Mouse (Mus musculus): ENCODE measurements around the gene Gm42742. TPM values are rescaled to one million over a fixed set of nuclear protein-coding genes. Genes with fewer than 3 reads are reported as not detected.

Gm42742 gene
- polyA plus RNA-seq, 1 experiment: 21.2 TPM

DNA sequence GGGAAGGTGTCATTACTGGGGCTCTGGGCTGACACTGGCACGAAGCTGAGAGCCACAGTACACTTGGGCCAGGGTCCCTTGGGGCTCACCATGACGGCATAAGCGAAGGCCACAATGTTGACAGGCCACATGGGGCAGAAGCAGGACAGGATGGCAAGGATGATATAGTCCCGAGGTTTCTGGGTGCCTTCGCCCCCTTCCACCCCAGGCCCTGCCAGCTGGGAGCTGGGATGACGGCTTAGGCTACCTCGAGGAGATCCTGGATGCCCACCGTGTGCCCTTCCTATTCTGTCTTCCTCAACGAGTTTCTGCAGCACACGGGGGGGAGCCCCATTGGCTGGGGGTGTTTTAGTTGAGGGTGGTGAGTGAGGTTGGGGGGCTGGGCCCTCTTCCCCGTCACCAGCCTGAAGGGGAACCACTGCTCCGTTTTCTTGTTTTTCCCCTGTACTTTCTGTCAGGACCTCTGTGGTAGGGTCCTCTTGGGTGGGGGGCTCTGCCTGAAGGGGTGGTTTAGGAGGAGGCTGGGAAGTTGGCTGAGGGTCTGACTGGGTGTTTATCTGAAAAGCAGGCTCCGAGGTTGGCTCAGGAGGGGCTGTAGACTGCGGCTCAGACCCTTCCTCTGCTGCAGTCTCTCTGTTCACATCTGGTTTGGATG, 1.5 kb downstream of the Gm42742 start:
- no peak overlapping the region for H3K27ac ChIP-seq (ENCODE audit: insufficient read depth, low read depth, low read length)
- H3K4me3 ChIP-seq (ENCODE audit: insufficient read depth, low read depth, low read length): no peak overlapping the region
- H3K27me3 ChIP-seq (replicated peaks; ENCODE audit: control insufficient read depth, insufficient read depth, low read length): no peaks in the 10 kb centered on the region
- 80% methylated on average over 14 of the region's 14 CpGs for WGBS
- peaks cover 11% of the 10 kb centered on the region for H3K4me1 ChIP-seq (ENCODE audit: control insufficient read depth, insufficient read depth, low read length)
- TF ChIP-seq POLR2A (IDR thresholded peaks at IDR 0.05; ENCODE audit: low read depth, low read length): no peak
- no peak for TF ChIP-seq CTCF (conservative IDR thresholded peaks at IDR 0.05; ENCODE audit: insufficient read depth, insufficient read length, low read depth, low read length)
- H3K36me3 ChIP-seq (ENCODE audit: control insufficient read depth, insufficient read depth, low read length): no peaks in the 10 kb centered on the region
- DNase-seq: no peak

DNA sequence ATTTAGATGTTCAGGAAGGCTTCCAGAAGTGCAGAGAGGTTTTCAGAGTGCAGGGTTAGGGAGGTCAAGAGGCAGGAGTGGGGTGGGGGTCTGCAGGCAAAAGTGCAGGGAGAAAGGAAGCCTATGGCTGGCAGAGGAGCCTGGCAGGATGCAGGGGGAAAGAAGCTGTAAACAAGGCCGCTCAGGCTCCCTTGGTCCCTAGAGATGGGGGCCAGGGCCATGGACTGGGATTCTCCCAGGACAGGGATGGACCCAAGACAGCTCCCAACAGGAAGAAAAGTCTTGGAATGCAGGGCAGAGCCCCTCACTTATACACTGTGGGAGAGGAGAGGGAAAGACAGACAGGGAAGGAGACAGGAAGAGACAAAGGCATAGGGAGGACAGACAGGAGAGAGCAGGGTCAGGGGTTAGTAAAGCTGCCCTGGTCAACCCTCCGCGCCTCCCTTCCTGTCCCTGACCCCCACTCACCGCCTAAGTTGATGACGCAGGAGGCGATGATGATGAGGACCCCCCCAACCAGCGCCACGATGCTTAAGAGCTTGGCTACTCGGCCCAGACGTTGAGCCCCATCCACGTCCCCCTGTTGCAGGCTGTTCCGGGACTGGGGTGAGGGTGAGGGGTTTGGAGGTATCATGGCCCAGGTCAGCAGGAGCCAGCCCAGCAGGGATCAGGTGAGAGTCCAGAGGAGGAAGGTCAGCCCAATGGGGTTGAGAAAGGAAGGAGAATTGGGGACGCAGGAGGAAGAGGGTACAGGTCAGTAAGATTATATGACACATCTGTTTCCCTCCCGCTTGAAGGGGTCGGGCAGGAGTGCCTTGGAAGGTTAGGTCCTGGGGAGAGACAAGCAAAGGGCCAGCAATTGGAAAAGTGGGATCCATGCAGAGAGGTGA, 2.2 kb downstream of the Gm42742 start:
- TF ChIP-seq POLR2A (IDR thresholded peaks at IDR 0.05; ENCODE audit: low read depth, low read length) (no peak), CTCF (conservative IDR thresholded peaks at IDR 0.05; ENCODE audit: insufficient read depth, insufficient read length, low read depth, low read length) (no peak)
- DNase-seq: no peak
- H3K36me3 ChIP-seq (ENCODE audit: control insufficient read depth, insufficient read depth, low read length): no peaks in the 10 kb centered on the region
- peaks cover 6% of the 10 kb centered on the region; the same call in 1 of the 2 replicates for H3K4me1 ChIP-seq (ENCODE audit: control insufficient read depth, insufficient read depth, low read length)
- H3K27me3 ChIP-seq (replicated peaks; ENCODE audit: control insufficient read depth, insufficient read depth, low read length): no peaks in the 10 kb centered on the region
- WGBS: 53% methylated on average over 15 of the region's 15 CpGs
- no peak overlapping the region; the same call in 1 of the 2 replicates for H3K27ac ChIP-seq (ENCODE audit: insufficient read depth, low read depth, low read length)
- H3K4me3 ChIP-seq (ENCODE audit: insufficient read depth, low read depth, low read length): no peak overlapping the region

- WGBS: 44% methylated on average over 6 of the region's 6 CpGs
- no peaks in the 10 kb centered on the region for H3K36me3 ChIP-seq (ENCODE audit: control insufficient read depth, insufficient read depth, low read length)
- no peak for DNase-seq
- no peak overlapping the region for H3K4me3 ChIP-seq (ENCODE audit: insufficient read depth, low read depth, low read length)
- no peak overlapping the region; the same call in 1 of the 2 replicates for H3K27ac ChIP-seq (ENCODE audit: insufficient read depth, low read depth, low read length)
- TF ChIP-seq CTCF (conservative IDR thresholded peaks at IDR 0.05; ENCODE audit: insufficient read depth, insufficient read length, low read depth, low read length) (no peak), POLR2A (IDR thresholded peaks at IDR 0.05; ENCODE audit: low read depth, low read length) (no peak)
- H3K27me3 ChIP-seq (replicated peaks; ENCODE audit: control insufficient read depth, insufficient read depth, low read length): no peaks in the 10 kb centered on the region
- H3K4me1 ChIP-seq (ENCODE audit: control insufficient read depth, insufficient read depth, low read length): peaks cover 11% of the 10 kb centered on the region; the same call in 1 of the 2 replicates
Measured at GRCm38 (mm10) chr7:127017950-127018345, 2.9 kb downstream of the Gm42742 start.

GRCm38 (mm10) chr7:127016971-127017949, 3.6 kb downstream of the Gm42742 start, which contains the start of gene Pagr1a:
Pagr1a (minus strand) TSS chr7:127017352.
- no peaks in the 10 kb centered on the region for H3K27me3 ChIP-seq (replicated peaks; ENCODE audit: control insufficient read depth, insufficient read depth, low read length)
- peak; percentile 58 for TF ChIP-seq POLR2A (IDR thresholded peaks at IDR 0.05; ENCODE audit: low read depth, low read length)
- TF ChIP-seq CTCF (conservative IDR thresholded peaks at IDR 0.05; ENCODE audit: insufficient read depth, insufficient read length, low read depth, low read length): peak; percentile 71
- no peaks in the 10 kb centered on the region for H3K36me3 ChIP-seq (ENCODE audit: control insufficient read depth, insufficient read depth, low read length)
- DNase-seq: peak; percentile 99
- WGBS: 2% methylated on average over 39 of the region's 39 CpGs
- H3K4me3 ChIP-seq (ENCODE audit: insufficient read depth, low read depth, low read length): peak within 1 kb of the TSS; percentile 89
- peak within 1 kb of the TSS; percentile 96 for H3K27ac ChIP-seq (ENCODE audit: insufficient read depth, low read depth, low read length)
- peaks cover 11% of the 10 kb centered on the region; the same call in 1 of the 2 replicates for H3K4me1 ChIP-seq (ENCODE audit: control insufficient read depth, insufficient read depth, low read length)

DNA sequence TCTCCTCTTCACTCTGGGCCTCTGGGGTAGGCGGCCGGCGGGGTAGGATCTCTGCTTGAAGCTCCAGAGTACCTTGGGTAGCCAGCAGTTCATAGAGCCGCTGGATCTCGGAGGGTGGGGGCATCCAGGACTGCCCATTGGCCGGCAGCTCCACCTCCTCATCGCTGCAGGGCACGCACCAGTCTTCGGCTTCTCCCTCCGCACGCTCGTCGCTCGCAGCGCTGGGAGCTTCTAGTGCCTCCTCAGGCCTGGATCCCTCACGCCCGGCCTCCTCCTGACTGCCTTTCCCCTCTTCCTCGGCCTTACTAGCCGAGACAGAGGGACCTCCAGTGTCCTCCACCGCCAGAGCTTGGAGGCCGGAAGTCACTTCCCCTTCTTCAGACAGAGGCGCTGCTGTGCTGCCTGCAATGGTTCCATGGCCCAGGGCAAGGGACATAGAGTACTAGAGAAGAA, 4.4 kb downstream of the Gm42742 start:
- under 1% methylated on average over 22 of the region's 22 CpGs for WGBS
- no peak for DNase-seq

GRCm38 (mm10) chr7:127016481-127016485, 4.6 kb downstream of the Gm42742 start, which contains the start of gene Pagr1b:
Pagr1b (minus strand) TSS chr7:127016484.
- Histone ChIP-seq H3K4me3 (ENCODE audit: insufficient read depth, low read depth, low read length) (peak within 1 kb of the TSS; percentile 89), H3K36me3 (ENCODE audit: control insufficient read depth, insufficient read depth, low read length) (no peaks in the 10 kb centered on the region), H3K27me3 (replicated peaks; ENCODE audit: control insufficient read depth, insufficient read depth, low read length) (no peaks in the 10 kb centered on the region), H3K27ac (ENCODE audit: insufficient read depth, low read depth, low read length) (peak within 1 kb of the TSS; percentile 96), H3K4me1 (ENCODE audit: control insufficient read depth, insufficient read depth, low read length) (peaks cover 11% of the 10 kb centered on the region; the same call in 1 of the 2 replicates)
- TF ChIP-seq CTCF (conservative IDR thresholded peaks at IDR 0.05; ENCODE audit: insufficient read depth, insufficient read length, low read depth, low read length) (no peak), POLR2A (IDR thresholded peaks at IDR 0.05; ENCODE audit: low read depth, low read length) (no peak)
- DNase-seq: no peak

More for the DNA sequence above, 4.4 kb downstream of the Gm42742 start:
- Histone ChIP-seq H3K27ac (ENCODE audit: insufficient read depth, low read depth, low read length) (peak overlapping the region; percentile 96), H3K4me1 (ENCODE audit: control insufficient read depth, insufficient read depth, low read length) (peaks cover 11% of the 10 kb centered on the region; the same call in 1 of the 2 replicates), H3K27me3 (replicated peaks; ENCODE audit: control insufficient read depth, insufficient read depth, low read length) (no peaks in the 10 kb centered on the region), H3K4me3 (ENCODE audit: insufficient read depth, low read depth, low read length) (peak overlapping the region; percentile 89), H3K36me3 (ENCODE audit: control insufficient read depth, insufficient read depth, low read length) (no peaks in the 10 kb centered on the region)
- no peak for TF ChIP-seq POLR2A (IDR thresholded peaks at IDR 0.05; ENCODE audit: low read depth, low read length)
- TF ChIP-seq CTCF (conservative IDR thresholded peaks at IDR 0.05; ENCODE audit: insufficient read depth, insufficient read length, low read depth, low read length): no peak
